Mouse (Mus musculus): ENCODE data around the gene Snai3. TPM values are rescaled to one million over a fixed set of nuclear protein-coding genes. Genes with fewer than 3 reads are reported as not detected.

Snai3 gene
- total RNA-seq, 2 experiments from 2014 or later: 0.64 to 0.66 TPM

DNA sequence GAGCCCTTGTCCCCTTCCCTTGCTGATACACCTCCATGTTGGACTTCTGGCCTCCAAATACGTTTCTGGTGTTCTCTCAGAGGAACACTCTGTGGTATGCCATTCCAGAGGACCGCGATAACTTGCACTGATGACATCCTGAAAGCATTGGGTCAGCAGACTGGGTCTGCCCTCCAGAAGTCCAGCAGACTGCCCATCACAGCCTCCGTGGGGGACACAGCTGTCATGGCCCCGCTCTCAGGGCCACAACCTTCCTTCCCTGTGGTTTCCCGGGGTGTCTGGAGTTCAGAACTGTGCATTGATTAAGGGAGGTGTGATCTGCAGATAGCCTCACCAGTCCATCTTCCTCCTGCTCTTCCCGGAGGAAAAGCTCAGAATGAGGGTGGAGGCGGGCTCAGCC is 2.0 kb upstream of the Snai3 start:
- DNase-seq (ENCODE audit: low spot score in 2 of 2): no peak
- intact Hi-C loops (cut with DNase I): no loop called here

DNA sequence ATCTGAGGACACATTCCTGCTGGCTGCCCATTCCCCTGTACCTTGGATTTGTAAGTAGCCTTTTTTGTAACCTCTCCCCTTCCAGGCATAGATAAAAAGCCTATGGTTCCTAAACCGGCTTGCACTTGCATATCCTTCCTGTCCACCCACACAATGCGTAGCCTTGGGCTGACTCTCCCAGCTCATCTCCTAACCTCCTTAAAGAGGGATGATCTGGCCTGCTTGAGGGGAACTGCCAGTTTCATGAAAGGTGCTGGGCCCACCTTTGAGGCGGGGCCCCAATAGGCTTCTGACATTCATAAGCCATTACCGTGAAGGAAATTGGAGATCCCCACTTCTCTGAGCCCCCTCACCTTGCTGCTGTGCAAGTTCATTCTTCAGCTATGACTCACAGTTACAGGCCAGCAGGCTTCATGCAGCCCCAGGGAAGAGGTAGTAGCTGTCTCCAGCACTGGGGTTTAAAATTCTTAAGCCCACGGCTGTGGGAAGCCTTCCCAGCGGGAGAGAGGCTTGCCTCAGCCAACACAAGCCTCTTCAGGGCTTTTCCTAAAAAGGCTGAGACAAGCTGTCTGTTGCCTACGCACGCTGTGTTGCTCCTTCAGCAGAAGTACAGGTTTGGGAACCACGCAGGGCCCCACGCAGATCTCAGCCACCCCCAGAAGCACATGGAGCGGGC is 1.1 kb upstream of the Snai3 start:
- intact Hi-C loops (cut with DNase I): loop anchor here (2.0 kb wide), 1 partner anchor 13 kb away; no protein-coding TSS in a partner anchor
- peak; percentile 67 to 97 for DNase-seq (ENCODE audit: low spot score in 2 of 2)

- intact Hi-C loops (cut with DNase I): loop anchor here (2.0 kb wide), 1 partner anchor 15 kb away; no protein-coding TSS in a partner anchor
- no peak for DNase-seq (ENCODE audit: low spot score in 2 of 2)
Observed at GRCm38 (mm10) chr8:122459990-122460389, 543 bp downstream of the Snai3 start.

GRCm38 (mm10) chr8:122459218-122459900 is 1.2 kb downstream of the Snai3 start:
- no peak for DNase-seq (ENCODE audit: low spot score in 2 of 2)
- intact Hi-C loops (cut with DNase I): no loop called here

GRCm38 (mm10) chr8:122457171-122457570 is 3.4 kb downstream of the Snai3 start:
- intact Hi-C loops (cut with DNase I): no loop called here
- DNase-seq (ENCODE audit: low spot score in 2 of 2): no peak

- intact Hi-C loops (cut with DNase I): no loop called here
- no peak for DNase-seq (ENCODE audit: low spot score in 2 of 2)
Observed at GRCm38 (mm10) chr8:122454409-122454808, 6.1 kb downstream of the Snai3 start.

GRCm38 (mm10) chr8:122452154-122452553 is 8.4 kb downstream of the Snai3 start:
- DNase-seq (ENCODE audit: low spot score in 2 of 2): no peak
- intact Hi-C loops (cut with DNase I): no loop called here

DNA sequence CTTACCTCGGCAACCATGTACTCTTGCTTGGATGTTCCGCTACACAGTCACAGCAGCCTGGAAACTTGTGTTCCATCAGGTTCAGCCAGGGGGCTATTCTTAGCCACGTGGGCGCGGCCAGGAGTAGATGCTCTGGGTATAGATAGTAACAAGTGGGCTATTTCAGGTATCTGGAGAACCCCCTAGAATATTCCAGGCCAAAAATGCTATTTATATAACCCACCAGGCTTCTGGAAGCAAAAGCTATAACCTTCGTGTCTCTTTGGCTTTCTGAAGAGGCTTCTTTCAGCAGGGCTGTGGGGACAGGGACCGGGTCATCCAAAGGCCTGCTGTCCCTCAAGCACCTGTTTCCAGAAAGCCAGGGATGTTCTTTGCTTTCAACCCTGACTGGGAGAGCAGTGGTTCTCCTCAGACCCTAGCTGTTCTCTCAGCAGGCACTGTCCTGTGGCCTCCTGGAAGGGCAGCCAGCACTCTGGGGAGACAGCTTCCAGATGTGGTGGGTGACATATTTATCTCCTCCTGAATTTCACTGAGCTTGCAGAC is 9.3 kb downstream of the Snai3 start:
- no peak for DNase-seq (ENCODE audit: low spot score in 2 of 2)
- intact Hi-C loops (cut with DNase I): no loop called here

GRCm38 (mm10) chr8:122445203-122445602 is 15.3 kb downstream of the Snai3 start:
- no peak for DNase-seq (ENCODE audit: low spot score in 2 of 2)
- intact Hi-C loops (cut with DNase I): loop anchor here (10.0 kb wide), 1 partner anchor 160 kb away; the partner anchor contains the start of gene Zfpm1

GRCm38 (mm10) chr8:122444058-122444748 is 16.3 kb downstream of the Snai3 start:
- intact Hi-C loops (cut with DNase I): loop anchor here (5.0 to 10.0 kb wide), 2 partner anchors 108 to 159 kb away; partner anchors contain the start of genes Piezo1 and Zfpm1
- DNase-seq (ENCODE audit: low spot score in 2 of 2): peak; percentile 81 to 87

DNA sequence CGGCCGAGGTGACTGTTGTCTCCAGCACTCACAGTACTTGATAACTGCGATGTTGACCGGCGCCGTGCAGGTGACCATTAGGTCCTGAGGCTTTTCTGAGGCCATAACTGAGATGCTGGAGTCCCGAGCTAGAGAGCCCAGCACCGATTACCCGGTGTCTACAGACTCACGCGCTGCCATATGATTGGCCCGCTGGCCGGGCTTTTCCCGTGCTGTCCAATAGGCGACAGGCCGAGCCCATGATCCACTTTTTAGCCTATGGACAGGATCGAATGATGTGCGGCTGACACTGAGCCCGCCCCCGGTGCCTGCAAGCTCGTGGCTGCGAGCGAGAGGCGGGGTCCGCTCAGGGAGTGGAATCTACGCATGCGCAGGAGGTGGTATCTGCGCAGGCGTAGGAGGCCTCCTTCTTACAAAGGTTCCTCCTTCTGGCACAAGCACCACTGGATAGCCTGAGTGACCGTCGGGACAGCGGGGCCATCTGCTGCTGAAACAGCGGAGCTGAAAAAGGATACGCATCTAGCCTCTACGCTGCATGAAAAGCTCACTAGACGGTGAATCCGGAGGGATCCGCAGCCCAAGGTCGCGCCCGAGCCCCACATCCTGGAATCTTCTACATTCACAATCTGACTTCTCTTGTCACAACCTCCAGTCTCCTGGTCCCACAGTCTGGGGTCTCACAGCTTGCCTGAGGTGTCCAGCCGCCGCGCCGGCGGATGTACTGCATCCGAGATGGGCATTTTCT is 17.1 kb downstream of the Snai3 start, which contains the start of gene Mvd:
Mvd (minus strand) TSS at position 161 of the 745 bp plus-strand sequence.
- peak; percentile 100 for DNase-seq (ENCODE audit: low spot score in 2 of 2)
- intact Hi-C loops (cut with DNase I): loop anchor here (2.0 to 10.0 kb wide), 3 partner anchors 33 to 159 kb away; partner anchors contain the start of genes Ctu2, Piezo1, Rnf166 and Zfpm1

- DNase-seq (ENCODE audit: low spot score in 2 of 2): no peak
- intact Hi-C loops (cut with DNase I): loop anchor here (2.0 to 10.0 kb wide), 3 partner anchors 34 to 158 kb away; partner anchors contain the start of genes Ctu2, Piezo1, Rnf166 and Zfpm1
Observed at GRCm38 (mm10) chr8:122442781-122443180, 17.8 kb downstream of the Snai3 start.

- intact Hi-C loops (cut with DNase I): loop anchor here (2.0 to 10.0 kb wide), 3 partner anchors 34 to 158 kb away; partner anchors contain the start of genes Ctu2, Piezo1, Rnf166 and Zfpm1
- no peak for DNase-seq (ENCODE audit: low spot score in 2 of 2)
Observed at GRCm38 (mm10) chr8:122442356-122442755, 18.2 kb downstream of the Snai3 start.

GRCm38 (mm10) chr8:122441326-122441725 is 19.2 kb downstream of the Snai3 start:
- intact Hi-C loops (cut with DNase I): loop anchor here (5.0 to 10.0 kb wide), 2 partner anchors 111 to 157 kb away; partner anchors contain the start of genes Piezo1 and Zfpm1
- DNase-seq (ENCODE audit: low spot score in 2 of 2): no peak

DNA sequence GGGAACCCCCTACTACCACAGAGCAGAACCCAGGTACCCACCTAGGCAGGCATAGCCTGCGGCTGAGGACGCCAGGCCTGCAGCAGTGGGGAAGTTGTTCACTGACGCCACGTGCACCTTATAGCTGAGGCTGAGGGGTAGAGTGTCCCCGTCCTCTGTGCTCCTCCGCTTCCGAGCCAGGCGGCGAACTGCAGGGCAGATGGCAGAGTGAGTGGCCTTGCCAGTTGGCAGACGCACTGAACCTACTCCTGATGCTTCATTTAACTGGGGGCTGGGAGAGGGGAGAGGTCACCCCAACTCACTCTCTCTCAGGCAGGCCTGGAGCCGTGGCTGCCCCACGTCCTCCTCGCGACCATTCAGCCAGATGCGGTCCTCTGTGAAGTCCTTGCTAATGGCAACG is 21.2 kb downstream of the Snai3 start:
- intact Hi-C loops (cut with DNase I): no loop called here
- no peak for DNase-seq (ENCODE audit: low spot score in 2 of 2)

DNA sequence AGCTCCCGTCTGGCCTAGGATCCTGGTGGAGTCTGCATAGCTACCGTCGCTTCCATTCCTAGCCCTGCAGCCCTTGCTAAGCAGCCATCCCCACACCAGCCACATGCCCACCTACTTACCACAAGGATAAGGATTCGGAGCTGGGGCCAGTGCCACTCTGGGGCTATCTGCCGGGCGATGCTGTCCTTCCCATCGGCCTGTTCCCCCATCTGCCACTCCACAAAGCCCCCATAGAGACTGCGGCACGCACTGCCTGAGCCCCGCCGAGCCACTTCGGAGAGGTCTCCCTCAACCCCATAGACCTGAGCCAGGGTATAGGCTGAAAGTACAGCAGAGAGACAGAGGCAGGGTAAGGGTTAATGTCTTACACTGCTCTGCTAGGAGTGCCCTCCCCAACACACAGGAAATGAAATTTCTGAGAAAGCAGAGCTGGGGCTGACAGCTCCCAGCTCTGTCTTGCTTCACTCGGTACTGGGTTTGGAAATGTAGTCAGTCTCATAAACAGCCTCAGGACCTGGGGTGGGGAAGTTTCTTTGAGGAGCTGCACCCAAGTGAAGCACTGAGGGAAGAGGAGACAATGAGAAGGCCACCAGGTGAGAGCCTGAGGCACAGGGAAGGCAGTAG is 22.7 kb downstream of the Snai3 start:
- intact Hi-C loops (cut with DNase I): no loop called here
- DNase-seq (ENCODE audit: low spot score in 2 of 2): no peak

DNA sequence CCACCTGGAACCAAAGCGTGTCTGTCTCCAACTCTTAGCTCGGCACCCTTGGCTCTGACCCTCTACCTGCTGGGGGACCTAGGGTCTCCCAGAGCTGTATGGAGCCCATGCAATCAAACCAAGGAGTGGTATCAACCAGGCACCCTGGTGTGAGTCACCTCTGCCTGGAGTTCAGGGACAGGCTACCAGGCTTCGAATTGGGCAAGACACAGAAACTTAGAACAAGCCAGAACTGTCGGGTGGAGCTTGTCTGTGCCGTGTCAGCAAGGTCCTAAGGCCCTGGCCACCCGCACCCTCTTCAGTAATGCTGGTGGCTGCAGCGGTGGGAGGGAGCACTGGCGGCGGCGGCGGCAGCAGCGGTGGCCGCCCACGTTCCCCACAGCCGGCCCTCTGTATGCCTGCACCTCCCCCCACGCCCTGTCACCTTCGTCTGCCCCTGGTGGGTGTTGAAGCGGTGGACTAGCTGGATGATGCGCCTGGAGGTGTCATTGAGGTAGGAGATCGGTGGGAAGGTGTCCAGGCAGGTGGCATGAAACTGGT is 23.9 kb downstream of the Snai3 start:
- intact Hi-C loops (cut with DNase I): no loop called here
- DNase-seq (ENCODE audit: low spot score in 2 of 2): no peak

DNA sequence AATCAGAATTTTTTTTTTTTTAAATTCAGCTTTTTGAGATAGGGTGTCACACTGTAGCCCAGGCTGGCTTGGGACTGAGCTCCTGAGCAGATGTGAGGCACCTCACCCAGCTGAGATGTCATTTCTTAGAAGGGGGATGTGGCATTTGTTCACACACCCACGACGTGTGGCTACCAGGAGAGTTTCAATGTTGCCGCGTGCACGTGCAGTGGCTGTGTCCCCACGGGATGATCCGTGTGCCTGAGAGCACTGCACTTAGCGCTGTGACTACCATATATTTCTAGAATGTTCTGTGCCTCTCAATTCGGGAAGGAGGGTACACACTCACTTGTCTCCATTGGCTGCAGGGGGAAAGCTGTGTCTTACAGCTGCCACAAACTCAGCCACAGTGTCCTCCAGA is 24.4 kb downstream of the Snai3 start:
- DNase-seq (ENCODE audit: low spot score in 2 of 2): no peak
- intact Hi-C loops (cut with DNase I): no loop called here

All from left cerebral cortex, postnatal 25 days (tissue).